Mouse (Mus musculus) c-Kit-positive CD71-positive TER-119-negative erythroid progenitor cells, embryonic 14.5 days (primary cell): ENCODE data around the gene Dll4.
A peak's percentile ranks its signal among the peaks of the same experiment; 100 is the strongest.

Experiments used
- DNase-seq: peaks from one replicate; pipeline ENCODE4 v3.0.0-alpha.2; 2013; ENCODE audit warnings: low read depth

Gene Dll4

DNA sequence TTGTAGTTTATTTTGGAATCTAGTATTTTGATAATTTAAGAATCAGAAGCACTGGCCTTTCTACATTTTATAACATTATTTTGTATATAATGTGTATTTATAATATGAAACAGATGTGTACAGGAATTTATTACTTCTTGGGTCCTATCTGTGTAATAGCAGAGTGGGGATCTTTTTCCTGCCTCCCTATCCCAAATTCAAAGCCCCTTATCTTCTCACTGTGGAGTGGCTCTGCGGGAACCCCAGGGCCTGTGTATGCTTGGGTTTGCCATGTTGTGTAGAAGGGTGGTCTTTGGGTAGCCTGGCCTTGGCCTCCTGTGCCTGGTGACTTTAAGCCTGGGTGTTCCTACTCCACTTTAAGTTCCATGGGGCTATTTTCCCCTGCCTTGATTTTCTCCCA is 10.0 kb downstream of the Dll4 start:
- DNase-seq = no peak

DNA sequence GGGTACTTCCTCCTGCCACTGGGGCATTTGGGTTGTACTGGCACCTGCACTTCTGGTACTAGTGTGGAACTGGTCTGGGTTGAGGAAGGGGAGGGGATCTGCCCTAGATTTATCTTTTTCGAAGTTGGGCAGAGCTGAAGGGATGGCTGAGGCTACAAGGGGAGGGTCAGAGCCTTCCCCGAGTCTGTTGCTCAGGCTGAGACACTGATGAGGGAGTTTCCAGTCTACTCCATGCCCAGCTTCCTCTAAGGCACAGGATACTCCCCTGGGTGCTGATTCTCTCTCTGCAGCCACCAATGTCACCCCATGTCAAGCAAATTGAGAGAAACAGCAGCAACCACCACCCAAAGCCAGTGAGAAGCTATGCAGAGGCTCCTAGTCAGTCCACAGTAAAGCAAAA is 10.4 kb downstream of the Dll4 start:
- DNase-seq = no peak

DNA sequence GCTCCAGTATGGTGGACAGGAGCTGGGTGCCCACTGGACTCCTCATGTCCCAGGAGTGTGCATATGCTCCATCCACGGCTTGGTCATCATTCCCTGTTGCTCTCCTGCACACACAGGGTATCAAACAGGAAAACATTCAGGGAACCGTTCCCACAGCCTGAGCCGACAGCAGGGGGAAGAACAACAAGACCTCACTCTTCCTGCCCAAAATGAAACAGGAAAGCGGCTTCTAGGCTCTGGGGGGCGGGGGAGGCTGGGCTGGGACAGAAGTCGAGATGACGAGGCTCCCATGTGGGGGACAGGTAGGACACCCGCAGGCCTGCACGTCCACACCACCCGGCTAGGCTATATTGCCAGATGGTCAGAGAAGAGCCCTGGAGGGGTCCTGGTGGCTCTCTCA is 10.9 kb downstream of the Dll4 start:
- DNase-seq = no peak

DNA sequence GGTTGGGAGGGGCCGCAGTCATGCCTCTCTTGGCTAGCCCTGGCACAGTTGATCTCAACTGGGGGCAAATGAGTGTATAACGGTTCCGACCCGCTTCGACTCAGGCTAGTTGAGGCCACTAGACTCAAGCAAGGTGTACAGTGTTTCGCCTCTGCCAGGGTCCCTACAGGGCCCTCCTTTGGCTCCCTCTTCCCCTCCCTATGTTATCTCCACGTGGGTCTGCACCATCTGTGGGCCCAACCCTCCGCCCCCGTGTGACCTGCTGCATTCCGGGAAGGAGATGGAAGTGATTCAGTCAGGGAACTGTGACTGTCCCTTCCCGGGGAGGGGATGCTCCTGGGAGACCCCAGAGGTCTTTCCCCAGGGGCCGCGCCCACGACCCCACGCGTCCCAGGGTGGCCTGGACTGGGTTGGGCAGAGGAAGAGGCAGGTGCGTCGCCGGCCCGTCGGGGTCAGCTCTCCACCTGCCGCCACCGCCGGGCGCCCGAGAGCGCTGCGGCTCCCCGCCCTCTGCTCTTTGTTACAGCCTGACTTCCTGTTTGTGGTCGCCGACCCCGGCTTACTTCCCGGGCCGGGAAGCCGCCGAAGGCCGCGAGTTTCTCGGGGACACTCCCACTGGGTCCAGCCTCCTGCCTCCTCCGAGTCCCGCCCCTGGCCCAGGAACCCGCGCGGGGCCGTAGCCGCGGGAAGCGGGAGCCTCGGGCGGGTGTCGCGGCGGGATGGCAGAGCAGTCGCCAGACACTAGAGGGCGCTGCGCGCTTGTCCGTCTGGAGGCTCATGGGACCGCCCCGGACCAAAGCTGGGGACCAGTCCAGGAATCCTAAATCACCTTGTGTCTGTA is 12.1 kb downstream of the Dll4 start:
- DNase-seq = peak; percentile 69

DNA sequence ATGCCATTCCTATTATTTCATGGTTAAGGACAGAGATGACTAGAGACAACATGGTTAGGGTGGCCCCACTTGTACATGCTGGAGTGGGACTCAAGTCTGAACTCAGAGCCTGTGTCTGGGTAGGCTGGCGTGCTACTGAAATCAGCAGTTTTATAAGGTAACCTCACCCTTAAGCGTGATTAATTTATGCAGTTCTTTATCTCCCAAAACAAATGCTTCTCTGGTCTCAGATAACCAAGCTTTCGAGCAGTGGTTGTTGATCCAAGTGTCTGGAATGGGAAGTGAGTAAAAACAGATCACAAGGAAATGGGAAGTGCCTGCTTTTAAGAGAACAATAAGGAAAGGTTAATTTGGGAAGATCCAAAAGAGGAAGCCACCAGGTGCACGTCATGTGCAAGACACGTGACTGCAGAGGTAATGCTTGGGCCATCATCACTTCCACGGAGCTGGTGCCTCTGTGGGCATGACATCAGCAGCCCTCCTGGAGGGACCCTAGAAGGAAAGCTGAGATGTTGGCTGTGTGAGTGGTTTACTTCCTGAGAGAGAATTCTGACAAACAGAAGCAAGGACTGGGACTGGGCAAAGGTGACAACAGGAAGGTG is 19.1 kb downstream of the Dll4 start:
- no peak for DNase-seq

DNA sequence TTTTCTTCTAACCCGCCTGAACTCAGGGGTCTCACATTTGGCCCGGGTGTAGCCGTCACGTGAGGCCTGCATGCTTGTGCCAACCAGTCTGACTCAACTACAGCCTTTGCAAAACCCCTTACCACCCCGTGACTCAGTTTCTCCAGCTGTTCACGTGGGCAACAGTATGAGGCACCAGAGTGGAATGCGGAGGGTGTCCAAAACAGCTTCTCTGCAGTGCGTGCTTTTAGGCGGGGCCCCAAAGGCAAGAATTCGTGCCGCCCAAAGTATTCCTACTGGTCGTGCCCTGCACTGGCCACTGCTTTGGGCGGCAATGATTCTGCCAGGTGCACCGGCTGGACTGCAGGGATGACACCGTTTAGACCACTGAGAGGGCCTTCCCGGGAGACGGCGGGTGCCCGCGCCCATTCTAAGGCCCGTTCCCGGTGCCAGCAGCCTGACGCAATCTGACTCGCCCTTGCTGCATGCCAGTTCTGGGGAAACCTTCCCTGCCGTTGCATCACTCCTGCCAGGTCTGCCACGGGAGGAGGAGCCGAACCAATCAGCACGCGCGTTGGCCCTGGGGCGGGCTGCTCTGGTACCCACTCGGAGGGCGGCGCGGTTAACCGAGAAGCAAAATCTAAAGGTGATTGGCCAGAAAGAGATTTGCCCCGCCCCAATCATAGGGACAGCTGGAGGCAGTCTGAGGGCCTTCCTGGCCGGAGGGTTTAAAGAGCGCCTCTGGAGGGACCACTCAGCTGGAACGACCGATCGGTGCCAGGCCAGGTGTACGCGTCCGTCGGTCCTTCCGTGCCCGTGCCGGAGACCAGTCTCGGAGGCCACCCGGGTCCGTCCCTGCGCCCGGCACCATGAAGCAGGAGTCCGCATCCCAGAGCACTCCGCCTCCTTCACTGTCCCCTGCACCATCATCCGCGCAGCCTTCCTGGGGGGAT is 25.2 kb downstream of the Dll4 start, which contains the start of gene Chac1:
Gene Chac1 (plus strand): TSS at position 675 of the 932 bp plus-strand sequence.
- DNase-seq = peak; percentile 74

DNA sequence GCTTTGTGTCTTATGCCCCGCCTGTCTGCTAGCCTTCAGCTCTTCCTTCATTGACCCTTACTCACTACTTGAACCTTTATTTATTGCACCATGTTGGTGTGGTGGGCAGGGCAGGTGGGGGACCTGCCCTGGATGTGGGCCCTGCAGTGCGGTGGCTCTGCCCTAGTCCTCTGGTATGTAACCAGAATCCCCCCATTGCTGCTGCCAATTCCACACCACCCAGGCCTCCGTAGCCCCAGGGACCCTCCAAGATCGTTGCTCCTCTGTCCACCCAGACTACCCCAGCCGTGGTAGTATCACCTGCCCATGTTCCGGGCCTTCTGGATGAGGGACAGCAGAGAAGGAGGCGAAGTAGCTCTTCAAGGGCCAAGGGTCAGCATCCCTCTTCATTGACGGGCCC is 28.1 kb downstream of the Dll4 start:
- DNase-seq = no peak

DNA sequence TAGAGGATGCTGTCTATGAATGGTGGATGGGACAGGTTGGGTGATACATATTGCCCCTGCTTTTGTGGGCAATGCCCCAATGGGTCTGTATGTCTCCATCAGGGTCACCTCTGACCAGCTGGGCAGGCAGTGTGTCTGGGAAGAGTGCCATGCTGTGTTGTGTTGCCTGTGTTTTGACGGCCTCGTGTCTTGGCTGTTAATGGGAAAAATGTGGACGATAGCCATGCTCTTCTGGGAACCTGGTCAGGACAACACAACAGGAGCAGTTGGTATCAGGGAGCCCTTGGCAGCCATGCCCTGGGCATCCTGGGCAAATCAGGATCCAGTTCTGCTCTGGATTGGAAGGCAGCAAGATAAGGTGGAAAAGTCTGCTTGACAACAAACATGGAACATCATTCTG is 29.5 kb downstream of the Dll4 start:
- DNase-seq = no peak

DNA sequence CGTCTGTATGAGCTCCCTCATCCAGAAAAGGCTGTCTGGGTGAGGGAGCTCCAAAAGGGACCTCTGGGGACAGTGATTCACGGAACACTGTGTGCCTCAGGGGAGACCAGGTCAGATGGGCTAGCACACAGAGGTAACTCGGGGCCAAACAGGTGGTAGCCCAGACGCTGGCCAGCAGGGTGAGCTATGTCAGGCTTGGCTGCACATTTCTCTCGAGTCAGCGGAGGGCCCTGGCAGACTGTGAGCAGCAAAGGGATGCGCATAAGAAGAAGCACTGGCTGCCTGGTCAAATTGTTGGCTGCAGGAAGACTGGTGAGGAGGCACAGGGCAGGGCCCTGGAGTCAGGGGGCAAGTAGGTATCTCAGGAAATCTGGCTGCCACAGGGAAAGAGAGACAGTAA is 30.1 kb downstream of the Dll4 start:
- DNase-seq = no peak

DNA sequence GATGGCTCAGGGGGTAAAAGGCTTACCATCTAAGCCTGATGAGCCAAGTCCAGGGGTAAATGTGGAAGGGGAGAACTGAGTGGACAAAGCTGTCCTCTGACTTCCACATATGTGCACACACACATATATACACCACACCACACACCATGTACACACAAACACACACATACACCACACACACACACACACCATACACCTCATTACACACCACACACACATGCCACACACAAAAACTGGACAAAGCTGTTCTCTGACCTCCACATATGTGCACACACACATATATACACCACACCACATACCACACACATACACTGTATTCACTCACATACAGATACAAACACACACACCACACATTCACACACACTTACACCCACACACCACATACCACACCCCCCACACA is 30.7 kb downstream of the Dll4 start:
- no peak for DNase-seq

DNA sequence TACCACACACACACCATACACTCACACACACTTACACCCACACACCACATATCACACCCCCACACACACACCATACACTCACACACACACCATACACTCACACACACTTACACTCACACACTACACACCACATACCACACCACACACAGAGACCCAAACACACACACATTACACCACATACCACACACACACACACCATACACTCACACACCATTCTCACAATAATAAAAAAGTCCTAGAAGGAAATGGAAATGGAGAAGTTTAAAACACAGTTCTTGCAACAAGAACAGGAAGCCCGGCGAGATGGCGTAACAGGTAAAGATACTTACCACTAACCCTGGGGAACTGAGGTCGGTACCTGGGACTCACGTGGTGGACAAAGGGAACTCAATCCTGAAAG is 31.2 kb downstream of the Dll4 start:
- no peak for DNase-seq

DNA sequence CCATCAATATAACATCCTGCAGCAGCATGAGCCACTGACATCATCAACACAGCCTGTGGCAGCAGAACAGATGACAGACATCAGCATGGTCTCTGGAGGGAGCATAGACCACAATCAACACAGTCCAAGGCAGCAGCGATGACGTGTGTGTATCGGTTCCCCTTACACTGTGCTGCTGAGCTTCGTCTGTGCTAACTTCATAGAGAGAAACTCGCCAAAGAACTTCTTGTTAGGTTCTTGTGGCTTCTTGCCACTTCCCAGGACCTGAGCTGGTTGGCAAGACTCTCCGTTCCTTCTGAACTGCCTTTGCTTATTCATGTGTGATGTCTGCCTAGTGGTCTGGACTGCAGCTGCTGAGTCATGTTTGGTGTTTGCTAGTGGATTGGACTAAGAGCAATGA is 32.7 kb downstream of the Dll4 start:
- no peak for DNase-seq

DNA sequence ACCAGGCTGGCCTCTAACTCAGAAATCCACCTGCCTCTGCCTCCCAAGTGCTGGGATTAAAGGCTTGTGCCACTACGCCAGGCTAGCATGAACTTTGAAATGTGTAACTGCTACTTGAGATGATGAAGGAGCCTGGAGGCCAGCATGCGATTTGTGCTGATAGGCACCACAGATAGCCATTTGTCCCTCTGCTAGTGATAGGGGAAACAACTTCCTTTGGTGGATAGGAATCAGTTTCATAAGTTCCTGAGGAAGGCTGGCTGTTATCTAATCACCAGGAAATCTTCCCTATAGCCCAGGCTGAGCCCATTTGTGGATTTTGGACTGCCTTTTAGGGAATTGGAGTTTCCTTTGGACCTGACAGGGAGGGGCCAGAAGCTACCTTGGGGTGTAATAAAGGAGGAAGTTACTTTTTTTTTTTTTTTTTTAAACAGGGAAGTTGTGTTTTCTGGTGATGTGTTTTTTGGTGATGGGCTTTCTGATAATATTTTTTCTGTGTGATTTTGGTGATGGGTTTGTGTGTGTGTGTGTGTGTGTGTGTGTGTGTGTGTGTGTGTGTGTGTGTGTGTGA is 34.2 kb downstream of the Dll4 start:
- no peak for DNase-seq

DNA sequence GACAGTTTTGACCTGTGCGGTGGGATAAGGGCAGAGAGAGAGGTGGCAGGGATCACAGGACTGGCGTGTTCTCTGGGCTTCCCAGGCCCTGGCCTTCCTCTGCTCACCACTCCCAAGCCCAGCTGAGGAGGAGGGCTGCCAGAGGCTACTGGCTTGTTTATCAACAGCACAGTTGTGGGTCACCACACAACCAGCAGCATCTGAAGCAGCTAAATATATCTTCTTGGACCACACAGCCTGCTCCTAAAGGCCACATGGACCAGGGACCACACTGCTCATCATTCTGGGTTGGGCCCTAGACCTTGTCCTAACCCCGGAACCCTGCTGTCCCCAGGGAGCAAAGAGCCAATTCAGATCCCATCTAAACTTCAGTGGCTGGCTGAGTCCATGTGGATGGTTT is 39.4 kb downstream of the Dll4 start:
- DNase-seq = no peak

DNA sequence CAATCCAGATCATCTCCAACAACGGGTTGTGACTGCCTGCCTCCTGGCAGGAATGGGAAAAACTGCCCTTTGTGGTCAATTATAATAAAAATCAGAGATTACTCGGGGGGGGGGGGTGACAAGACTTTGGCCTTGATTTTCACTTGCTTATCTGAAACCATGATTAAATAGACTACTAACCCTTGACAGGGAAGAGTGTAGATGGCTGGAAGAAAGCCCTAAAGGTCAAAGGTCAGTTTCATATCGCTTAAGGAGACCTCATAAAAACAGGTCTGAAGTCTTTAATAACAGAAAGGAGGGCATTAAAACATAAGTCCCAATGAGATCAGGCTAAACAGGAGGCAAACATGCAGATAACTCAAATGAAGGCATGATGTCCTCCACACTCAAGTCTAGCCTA is 41.8 kb downstream of the Dll4 start:
- DNase-seq = no peak

DNA sequence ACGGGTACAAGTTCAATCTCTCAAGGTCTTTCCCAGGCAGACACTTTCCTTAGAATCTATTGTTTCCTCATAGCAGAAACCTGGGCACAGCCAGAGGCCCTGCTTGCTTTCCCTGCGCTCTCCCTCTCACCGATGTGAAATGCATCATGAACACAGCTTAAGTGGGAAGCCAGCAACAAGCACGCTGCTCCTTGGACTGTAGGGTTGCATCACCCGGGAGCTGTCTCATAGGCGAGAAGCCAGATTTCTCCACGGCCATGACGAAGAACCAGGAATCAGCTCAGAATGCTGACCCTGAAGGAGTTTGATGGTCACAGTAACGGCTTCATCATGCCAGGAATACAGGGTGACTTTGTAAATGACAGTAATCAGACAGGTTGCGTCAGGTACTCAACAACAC is 44.5 kb downstream of the Dll4 start:
- no peak for DNase-seq

DNA sequence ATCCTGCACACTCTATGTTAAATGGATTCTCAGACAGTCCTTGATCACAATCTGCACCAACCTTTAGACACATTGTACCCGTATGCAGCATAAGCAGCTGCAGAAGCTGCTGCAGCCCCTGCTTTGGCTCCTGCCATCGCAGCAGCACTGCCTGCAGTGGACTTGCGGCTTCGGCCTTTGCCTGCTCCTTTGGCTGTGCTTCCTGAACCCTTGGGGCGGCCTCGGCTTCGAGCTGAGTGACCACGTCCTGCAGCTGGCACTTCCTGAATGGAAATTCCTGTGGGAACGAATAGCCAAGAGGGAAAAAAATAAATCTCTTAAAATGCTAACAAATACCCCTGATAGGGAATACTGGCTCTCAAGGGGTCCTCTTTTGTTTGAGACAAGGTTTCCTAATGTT is 51.7 kb downstream of the Dll4 start:
- no peak for DNase-seq

DNA sequence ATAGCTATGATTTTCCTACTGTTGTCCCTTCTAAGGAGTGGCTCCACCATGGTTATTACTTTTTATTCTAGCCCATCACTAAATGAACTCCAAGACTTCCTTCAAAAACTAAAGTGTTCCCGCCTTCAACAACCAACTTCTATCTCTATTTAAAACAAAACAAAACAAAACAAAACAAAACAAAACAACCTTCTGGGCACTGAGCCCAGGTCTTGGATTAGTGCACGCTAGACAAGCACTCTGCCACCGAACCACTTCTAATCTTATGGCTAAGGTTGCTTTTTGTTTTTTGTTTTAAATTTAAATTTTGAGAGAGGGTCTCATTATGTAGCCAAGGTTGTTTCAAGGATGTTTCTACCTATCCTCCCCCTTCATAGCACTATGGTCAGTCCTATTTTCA is 52.2 kb downstream of the Dll4 start:
- no peak for DNase-seq

DNA sequence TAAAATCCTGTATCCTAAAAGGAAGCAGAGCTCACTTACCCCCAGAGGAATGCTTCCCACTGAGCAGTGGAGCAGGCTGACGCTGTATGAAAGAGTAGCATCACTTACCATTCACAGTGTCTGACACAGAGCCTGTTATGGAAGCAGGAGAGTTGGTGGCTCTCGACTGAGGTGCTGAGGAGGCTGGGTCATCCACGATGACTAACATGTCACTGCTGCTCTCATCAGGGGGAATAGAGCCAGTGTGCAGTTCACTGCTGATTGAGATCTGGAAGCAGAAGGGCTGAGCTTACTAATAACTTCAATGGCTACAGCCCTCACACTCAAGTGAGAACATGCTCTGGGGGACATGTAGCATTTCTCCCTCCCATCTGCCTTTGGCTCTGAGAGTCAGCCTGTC is 53.9 kb downstream of the Dll4 start:
- DNase-seq = no peak
